Mouse (Mus musculus): ENCODE measurements around the gene Parp12. TPM values are rescaled to one million over a fixed set of nuclear protein-coding genes. Genes with fewer than 3 reads are reported as not detected.

Gene Parp12
- 10 to 100 TPM; 10.7 to 11.5 TPM for total RNA-seq (2021)

DNA sequence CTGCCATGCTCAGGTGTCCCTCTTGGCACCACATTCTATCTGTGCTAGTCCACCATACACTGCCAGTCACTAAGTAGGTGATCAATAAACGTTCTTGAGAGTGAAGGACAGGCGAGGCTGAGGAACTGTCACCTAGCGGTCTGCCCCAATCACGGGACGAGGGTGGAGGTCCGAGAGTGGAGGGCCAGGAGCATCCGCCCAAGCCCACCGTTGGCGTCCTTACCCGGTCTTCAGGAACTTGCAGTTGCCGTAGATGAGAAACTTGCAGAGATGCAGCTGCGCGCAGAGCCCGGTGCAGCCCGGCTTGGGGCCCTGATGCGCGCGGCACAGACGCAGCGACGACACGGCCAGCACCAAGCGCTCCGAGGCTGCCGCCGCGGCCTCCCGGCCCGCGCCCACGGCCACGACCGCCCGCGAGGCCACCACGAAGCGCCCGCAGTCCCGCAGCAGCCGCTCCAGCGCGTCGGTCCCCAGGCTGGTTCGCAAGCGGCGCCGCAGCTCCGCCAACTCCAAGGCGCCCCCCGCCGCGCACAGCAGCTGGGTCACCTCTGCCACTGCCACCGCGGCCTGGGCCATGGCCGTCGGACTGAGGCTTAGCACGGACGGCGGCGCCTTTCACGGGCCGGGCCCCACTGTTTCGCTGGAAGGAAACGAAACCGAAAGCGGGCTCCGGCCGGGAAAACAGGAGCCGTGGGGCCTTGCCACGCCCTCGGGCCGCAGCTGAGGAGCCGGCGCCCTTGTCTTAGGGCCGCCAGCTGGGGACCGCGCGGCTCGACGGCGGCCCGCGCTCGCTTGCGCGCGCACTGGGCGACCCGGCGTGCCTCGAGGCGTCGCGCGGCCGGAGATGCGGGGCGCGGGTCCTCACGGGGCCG is at the start of gene Parp12:
Gene Parp12, minus strand, starts transcription at position 766 of the 872 bp plus-strand sequence.
- peak; percentile 86 to 89 for DNase-seq
- intact Hi-C loops (cut with DNase I), result loop anchor here (2.0 kb wide), 1 partner anchor 89 kb away; the partner anchor contains the start of gene Kdm7a

DNA sequence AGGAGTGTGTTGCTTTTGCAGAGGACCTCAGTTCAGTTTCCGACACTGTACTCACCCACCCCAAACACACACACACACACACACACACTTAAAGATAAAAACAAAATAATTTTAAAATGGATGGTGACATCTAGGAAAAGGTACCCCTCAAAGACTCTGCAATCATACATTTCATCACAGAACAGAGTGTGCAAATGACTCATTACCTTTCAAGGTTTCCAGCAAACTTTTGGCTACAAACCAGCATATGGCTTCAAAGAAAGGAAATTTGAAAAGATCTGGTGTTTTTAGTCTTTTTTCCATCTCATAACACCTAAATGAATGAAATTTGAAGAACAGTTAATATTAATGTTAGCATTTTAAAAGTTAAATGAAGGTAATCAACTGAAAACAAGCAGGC is 46.7 kb upstream of the Parp12 start:
- no peak for DNase-seq
- intact Hi-C loops (cut with DNase I), result no loop called here

DNA sequence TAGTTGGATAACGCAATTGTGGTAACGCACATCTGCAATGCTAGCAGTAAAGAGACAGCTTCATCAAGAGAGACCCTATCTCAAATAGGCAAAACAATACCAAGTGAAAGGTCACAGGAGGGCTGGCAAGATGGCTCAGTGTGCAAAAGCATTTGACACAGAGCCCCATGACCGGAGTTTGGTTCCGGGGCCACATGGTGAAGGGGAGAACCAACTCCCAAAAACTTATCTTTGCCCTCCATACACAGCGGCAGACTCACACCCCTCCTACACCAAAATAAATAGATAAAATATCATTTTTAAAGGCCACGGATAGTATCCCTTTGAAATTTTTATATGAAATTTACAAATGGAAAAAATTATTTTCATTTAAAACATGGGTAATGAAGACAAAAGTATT is 43.8 kb upstream of the Parp12 start:
- intact Hi-C loops (cut with DNase I), result no loop called here
- DNase-seq, result no peak

GRCm38 (mm10) chr6:39146041-39146440 is 27.9 kb upstream of the Parp12 start:
- DNase-seq, result no peak
- intact Hi-C loops (cut with DNase I), result loop anchor here (1.0 kb wide), 1 partner anchor 198 kb away; no protein-coding TSS in a partner anchor

GRCm38 (mm10) chr6:39132556-39132955 is 14.4 kb upstream of the Parp12 start:
- intact Hi-C loops (cut with DNase I), result no loop called here
- DNase-seq, result no peak

GRCm38 (mm10) chr6:39131480-39131879 is 13.3 kb upstream of the Parp12 start:
- intact Hi-C loops (cut with DNase I), result no loop called here
- no peak for DNase-seq

- intact Hi-C loops (cut with DNase I), result no loop called here
- DNase-seq, result no peak
Measured at GRCm38 (mm10) chr6:39124719-39125118, 6.6 kb upstream of the Parp12 start.

- intact Hi-C loops (cut with DNase I), result no loop called here
- DNase-seq, result no peak
Measured at GRCm38 (mm10) chr6:39120685-39121084, 2.5 kb upstream of the Parp12 start.

DNA sequence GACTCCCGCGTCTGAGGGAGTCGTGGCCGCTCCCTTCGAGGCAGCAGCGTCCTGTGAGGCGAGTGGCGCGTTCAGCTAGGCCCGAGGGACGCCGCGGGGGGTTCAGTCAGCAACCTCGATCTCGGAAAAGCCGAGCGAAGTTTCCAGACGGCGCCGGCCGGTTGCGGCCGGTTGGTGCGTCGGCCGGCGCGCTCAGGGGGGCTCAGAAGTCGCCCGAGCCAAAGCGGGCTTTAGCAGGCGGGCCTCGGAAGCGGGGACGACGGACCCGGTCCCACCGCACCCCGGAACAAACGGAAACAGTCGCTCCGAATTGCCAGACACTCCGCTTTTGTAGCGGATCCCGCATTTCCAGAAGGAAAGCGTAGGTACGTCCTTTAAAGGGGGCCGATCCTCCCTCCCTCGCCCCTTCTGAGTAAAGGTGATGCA is 320 bp upstream of the Parp12 start:
- DNase-seq, result peak in 1 of 2 experiments; percentile 50
- intact Hi-C loops (cut with DNase I), result loop anchor here (2.0 kb wide), 1 partner anchor 88 kb away; the partner anchor contains the start of gene Kdm7a

GRCm38 (mm10) chr6:39115438-39115837 is 2.7 kb downstream of the Parp12 start:
- intact Hi-C loops (cut with DNase I), result no loop called here
- DNase-seq, result no peak

- intact Hi-C loops (cut with DNase I), result no loop called here
- no peak for DNase-seq
Measured at GRCm38 (mm10) chr6:39113141-39113540, 5.0 kb downstream of the Parp12 start.

DNA sequence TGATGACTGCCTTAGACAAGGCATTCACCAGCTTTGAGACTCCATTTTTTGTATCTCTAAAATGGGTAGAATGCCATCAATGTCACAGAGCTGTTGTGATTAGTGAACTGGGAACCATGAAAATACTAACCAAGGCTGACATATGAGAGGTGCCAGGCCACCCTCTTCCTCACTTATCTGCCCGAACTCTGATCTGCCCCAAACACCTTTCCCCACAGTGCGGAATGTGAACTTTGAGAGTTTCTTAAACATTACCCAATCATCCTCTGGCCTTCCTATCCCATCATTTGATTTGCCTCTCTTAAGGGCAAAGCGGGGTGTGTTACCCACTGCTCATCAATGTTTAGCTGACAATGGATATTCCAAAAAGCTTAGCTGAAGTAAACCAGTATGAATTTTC is 5.4 kb downstream of the Parp12 start:
- intact Hi-C loops (cut with DNase I), result no loop called here
- no peak for DNase-seq

- intact Hi-C loops (cut with DNase I), result no loop called here
- DNase-seq, result no peak
Measured at GRCm38 (mm10) chr6:39106812-39107211, 11.3 kb downstream of the Parp12 start.

GRCm38 (mm10) chr6:39104631-39105030 is 13.5 kb downstream of the Parp12 start:
- intact Hi-C loops (cut with DNase I), result no loop called here
- no peak for DNase-seq

GRCm38 (mm10) chr6:39076498-39076897 is 41.7 kb downstream of the Parp12 start:
- no peak for DNase-seq
- intact Hi-C loops (cut with DNase I), result no loop called here

DNA sequence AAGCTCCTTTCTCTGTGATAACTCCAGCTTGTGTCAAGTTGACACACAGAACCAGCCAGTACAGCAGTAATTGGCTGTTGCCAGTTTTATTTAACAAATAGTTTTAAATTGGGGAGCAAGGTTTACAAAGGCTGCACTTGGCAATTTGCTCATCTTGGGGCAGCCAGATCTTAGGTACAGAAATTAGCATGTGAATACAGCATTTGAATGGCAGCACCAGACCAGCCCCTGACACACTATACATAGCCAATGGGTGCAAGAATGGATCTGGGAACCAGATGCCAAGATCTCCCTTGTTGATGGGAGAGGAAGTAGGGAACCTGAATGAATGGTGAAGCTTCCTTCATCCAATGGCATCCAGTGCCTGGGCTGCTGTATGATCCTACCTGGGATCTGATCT is 44.0 kb downstream of the Parp12 start:
- intact Hi-C loops (cut with DNase I), result no loop called here
- DNase-seq, result no peak

GRCm38 (mm10) chr6:39072664-39073063 is 45.5 kb downstream of the Parp12 start:
- no peak for DNase-seq
- intact Hi-C loops (cut with DNase I), result no loop called here

DNA sequence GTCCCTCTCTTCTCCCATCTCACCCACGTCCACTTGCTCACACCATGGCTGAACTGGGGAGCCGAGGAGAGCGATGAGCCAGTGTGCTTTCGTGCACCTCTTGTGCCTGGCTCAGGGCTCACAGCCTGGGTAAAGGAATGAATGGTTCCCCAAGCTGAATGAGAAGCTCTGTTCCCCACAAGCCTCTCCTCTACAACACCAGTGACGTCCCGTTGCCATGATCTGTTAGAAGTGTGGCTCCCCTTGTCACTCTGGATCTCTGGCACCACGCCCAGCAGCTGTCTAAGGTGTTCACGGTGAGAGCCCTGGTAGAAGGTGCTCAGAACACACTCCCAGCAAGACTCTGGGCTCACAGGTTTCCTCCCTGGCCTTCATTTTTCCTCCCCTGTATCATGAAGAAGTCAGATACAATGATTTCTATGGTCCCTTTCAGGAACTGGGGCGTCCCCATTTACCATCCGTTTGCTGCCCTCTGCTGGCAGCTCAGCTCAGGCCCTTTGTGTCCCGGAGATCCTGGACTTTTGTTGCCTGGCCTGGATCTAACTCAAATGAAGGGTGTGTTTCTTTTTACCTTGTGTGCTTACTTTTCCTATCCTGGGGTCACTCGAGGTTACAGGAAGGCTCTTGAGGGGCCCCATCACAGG is 51.1 kb downstream of the Parp12 start:
- intact Hi-C loops (cut with DNase I), result loop anchor here (1.0 to 5.0 kb wide), 4 partner anchors 156 to 415 kb away; no protein-coding TSS in a partner anchor

GRCm38 (mm10) chr6:39063541-39063940 is 54.6 kb downstream of the Parp12 start:
- no peak for DNase-seq
- intact Hi-C loops (cut with DNase I), result loop anchor here (5.0 kb wide), 1 partner anchor 106 kb away; no protein-coding TSS in a partner anchor

More for the DNA sequence above, 51.1 kb downstream of the Parp12 start:
- DNase-seq, result peak; percentile 75 to 83

DNA sequence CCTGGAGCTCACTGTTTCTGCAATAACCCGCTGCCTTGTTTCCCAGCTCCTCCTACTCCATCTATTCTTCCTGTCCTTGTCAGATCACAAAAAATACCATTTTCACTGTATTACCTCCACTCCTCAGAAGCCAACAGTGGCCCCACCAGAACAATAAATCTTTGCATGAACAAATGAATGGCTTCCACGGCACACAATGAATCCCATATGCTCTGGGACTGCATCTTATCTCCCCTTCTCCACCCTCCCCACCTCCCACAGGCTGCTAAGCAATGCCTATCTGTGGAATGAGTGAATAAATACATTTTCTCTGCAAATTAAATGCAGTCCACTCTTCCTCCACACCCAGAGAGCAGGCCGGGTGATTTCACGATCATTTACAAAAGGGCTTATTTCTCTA is 57.0 kb downstream of the Parp12 start:
- no peak for DNase-seq
- intact Hi-C loops (cut with DNase I), result loop anchor here (5.0 kb wide), 1 partner anchor 104 kb away; no protein-coding TSS in a partner anchor

All from heart, postnatal 36 days (tissue).